Mouse (Mus musculus): ENCODE results near the gene Clpb.

DNA sequence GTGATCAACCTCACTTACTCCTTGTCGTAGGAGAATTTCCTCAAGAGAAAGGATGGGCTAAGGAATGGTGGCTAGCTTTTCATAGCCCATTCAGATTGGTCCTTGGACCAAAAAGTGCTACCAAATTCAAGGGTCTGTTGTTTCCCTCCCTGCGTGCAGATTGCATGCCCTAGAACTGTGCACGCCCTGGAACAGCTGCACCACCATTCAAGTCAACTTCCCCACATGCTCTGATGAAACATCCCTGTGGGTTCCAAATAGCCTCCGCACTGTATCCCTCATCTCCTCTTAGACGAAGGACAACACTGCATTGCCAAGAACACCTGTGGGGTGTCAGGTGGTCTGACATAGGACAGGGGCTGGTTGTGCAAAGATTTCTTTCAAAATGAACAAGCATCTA is 90.1 kb downstream of the Clpb start:
- TF ChIP-seq CTCF (IDR thresholded peaks at IDR 0.05; ENCODE audit: extremely low read depth, insufficient read length, insufficient replicate concordance, low read depth, low read length): no peak
- TF ChIP-seq POLR2A (IDR thresholded peaks at IDR 0.05; ENCODE audit: low read depth, low read length): no peak
